Mouse (Mus musculus) frontal cortex, postnatal 25 days (tissue): ENCODE data around the gene Crygb.
"Not testable (repeated sequence)": the region's sequence is repeated elsewhere in the genome, so short reads cannot be mapped to it uniquely, and the experiment has no call there.

ENCODE experiments used
- DNase-seq, 2 experiments: peaks; one replicate each; pipeline ENCODE4 v3.0.0; 2022; ENCODE audit warnings: low spot score in 2 of 2

The Crygb gene

GRCm38 (mm10) chr1:65073589-65073988, 8.5 kb downstream of the Crygb start, which contains the start of gene Crygc:
Gene Crygc, minus strand, starts transcription at chr1:65073689.
- DNase-seq: no peak

- no peak for DNase-seq
These were observed 14.2 kb downstream of the Crygb start for GRCm38 (mm10) chr1:65067842-65068241.

GRCm38 (mm10) chr1:65064201-65064600, 17.9 kb downstream of the Crygb start:
- DNase-seq: no peak

- DNase-seq: no peak
These were observed 18.7 kb downstream of the Crygb start, which contains the start of gene Crygd for GRCm38 (mm10) chr1:65063352-65063751. Gene Crygd, minus strand, starts transcription at chr1:65063452.

GRCm38 (mm10) chr1:65052140-65052539, 29.9 kb downstream of the Crygb start:
- no peak for DNase-seq

GRCm38 (mm10) chr1:65051696-65052095, 30.4 kb downstream of the Crygb start:
- no peak for DNase-seq

GRCm38 (mm10) chr1:65050952-65051351, 31.1 kb downstream of the Crygb start, which contains the start of gene Cryge:
Gene Cryge, minus strand, starts transcription at chr1:65051149.
- not testable (repeated sequence) for DNase-seq

- no peak for DNase-seq
These were observed 33.3 kb downstream of the Crygb start for GRCm38 (mm10) chr1:65048781-65049180.

GRCm38 (mm10) chr1:65046401-65047109, 35.5 kb downstream of the Crygb start:
- DNase-seq: peak in 1 of 2 experiments; percentile 13

- DNase-seq: no peak
These were observed 38.7 kb downstream of the Crygb start for GRCm38 (mm10) chr1:65043433-65043832.

- no peak for DNase-seq
These were observed 40.3 kb downstream of the Crygb start for GRCm38 (mm10) chr1:65041837-65042236.

GRCm38 (mm10) chr1:65040806-65041205, 41.3 kb downstream of the Crygb start:
- no peak for DNase-seq

- DNase-seq: no peak
These were observed 42.4 kb downstream of the Crygb start for GRCm38 (mm10) chr1:65039679-65040078.

- no peak for DNase-seq
These were observed 44.5 kb downstream of the Crygb start for GRCm38 (mm10) chr1:65037542-65037941.

- no peak for DNase-seq
These were observed 46.6 kb downstream of the Crygb start for GRCm38 (mm10) chr1:65035513-65035912.

GRCm38 (mm10) chr1:65032641-65033040, 49.4 kb downstream of the Crygb start, which contains the start of gene Akr1cl:
Gene Akr1cl, minus strand, starts transcription at chr1:65032759.
- no peak for DNase-seq
